Mouse (Mus musculus) ZHBTc4 (cell line): ENCODE measurements around the gene Ankrd34b.

Experiments used
- DNase-seq: peaks from one replicate; pipeline ENCODE4 v3.0.0-alpha.2; 2011; ENCODE audit warnings: low read depth, low spot score

The Ankrd34b gene

DNA sequence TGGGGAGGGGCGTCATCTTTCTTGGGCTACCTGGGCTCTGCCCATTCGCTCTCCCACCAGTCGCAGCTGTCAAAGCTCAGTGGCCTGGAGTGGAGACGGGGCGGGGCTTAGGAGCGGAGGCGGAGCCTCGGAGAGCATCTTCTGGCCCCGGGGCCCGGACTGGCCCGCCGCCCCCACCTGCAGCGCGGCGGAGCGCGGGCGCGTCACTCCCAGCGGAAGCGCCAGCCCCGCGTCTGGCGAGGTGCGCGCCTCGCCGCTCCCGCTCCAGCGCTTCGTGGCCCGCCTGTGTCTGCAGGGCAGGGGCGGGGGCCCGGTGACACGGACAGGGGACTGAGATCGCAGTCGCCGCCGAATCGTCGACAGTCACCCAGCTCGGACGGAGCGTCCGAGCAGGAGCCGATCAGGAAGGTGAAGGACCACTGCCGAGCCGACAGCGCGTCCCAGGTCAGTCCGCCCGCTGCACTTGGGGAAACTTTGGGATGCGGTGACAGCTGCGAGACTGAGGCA lies at the start of gene Ankrd34b:
Gene Ankrd34b (plus strand): TSS at position 139 of the 507 bp plus-strand sequence.
- DNase-seq = peak; percentile 86

- no peak for DNase-seq
Observed at GRCm38 (mm10) chr13:92387367-92387766, 38.3 kb upstream of the Ankrd34b start.

GRCm38 (mm10) chr13:92393047-92393661 lies 32.5 kb upstream of the Ankrd34b start:
- no peak for DNase-seq

- DNase-seq = no peak
Observed at GRCm38 (mm10) chr13:92398491-92399384, 27.0 kb upstream of the Ankrd34b start.

- peak; percentile 39 for DNase-seq
Observed at GRCm38 (mm10) chr13:92402063-92402462, 23.6 kb upstream of the Ankrd34b start.

GRCm38 (mm10) chr13:92403496-92403895 lies 22.2 kb upstream of the Ankrd34b start:
- DNase-seq = no peak

GRCm38 (mm10) chr13:92410486-92410885 lies 15.2 kb upstream of the Ankrd34b start:
- no peak for DNase-seq

- DNase-seq = no peak
Observed at GRCm38 (mm10) chr13:92419630-92420029, 6.1 kb upstream of the Ankrd34b start.

GRCm38 (mm10) chr13:92423711-92424110 lies 2.0 kb upstream of the Ankrd34b start:
- no peak for DNase-seq

- peak; percentile 51 for DNase-seq
Observed at GRCm38 (mm10) chr13:92426294-92427051, 777 bp downstream of the Ankrd34b start.

DNA sequence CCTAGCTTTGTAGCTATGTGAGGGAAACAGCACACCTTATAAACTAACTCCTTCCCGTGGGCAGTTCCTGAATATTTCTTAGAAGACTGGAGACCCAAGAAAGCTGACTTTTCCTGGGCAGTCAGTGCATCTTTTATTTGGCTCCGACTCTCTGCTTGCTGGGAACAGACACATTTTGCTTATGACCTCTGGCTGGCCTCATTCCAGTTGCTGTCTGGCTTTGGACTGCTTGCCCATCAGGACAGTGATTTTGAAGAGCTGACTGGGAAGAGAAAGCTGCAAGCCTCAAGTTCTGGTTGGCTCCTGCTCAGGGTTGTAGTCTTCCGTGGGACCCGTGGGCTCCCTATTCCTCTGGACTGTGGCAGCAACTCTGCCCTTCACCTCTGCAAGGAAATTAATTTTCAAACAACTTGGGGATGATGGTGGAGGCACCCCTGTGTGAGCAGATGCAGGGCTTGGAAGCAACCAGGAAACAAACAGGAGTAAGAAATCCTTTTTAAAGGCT lies 1.7 kb downstream of the Ankrd34b start:
- no peak for DNase-seq

DNA sequence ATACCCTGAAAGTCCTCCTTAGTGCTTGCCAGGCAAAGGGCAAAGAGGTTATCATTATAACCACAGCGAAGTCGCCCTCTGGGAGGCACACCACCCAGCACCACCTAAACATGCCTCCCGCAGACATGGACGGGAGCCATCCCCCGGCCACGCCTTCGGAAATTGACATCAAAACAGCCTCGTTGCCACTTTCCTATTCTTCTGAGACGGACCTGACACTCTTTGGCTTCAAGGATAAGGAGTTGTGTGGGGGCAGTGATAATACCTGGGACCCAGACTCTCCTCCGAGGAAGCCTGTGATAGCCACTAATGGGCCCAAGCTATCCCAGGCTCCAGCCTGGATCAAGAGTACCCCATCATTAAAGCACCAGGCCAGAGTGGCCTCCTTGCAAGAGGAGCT lies 13.0 kb downstream of the Ankrd34b start:
- DNase-seq = no peak

DNA sequence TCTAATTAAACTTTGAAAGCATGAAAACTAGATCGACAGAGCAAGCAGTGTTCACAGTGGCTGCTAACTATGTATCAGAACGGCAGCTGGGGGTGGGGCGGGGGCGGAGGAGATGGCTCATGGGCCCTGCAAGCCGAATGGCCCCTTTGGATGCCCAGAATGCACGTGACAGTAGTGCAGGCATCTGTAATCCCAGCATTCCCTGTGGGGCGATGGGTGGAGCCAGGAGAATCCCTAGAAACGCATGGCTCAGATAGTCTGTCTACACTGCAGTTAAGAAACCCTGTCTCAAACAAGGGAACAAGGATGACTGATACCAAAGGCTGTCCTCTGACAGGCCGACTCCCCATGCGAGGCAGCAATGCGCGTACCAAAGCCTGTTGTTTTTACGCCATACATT lies 14.6 kb downstream of the Ankrd34b start:
- peak; percentile 56 for DNase-seq

GRCm38 (mm10) chr13:92446872-92447271 lies 21.2 kb downstream of the Ankrd34b start:
- DNase-seq = no peak

- no peak for DNase-seq
Observed at GRCm38 (mm10) chr13:92464698-92465097, 39.0 kb downstream of the Ankrd34b start.

GRCm38 (mm10) chr13:92467891-92468290 lies 42.2 kb downstream of the Ankrd34b start:
- DNase-seq = peak; percentile 28

- no peak for DNase-seq
Observed at GRCm38 (mm10) chr13:92469381-92469780, 43.7 kb downstream of the Ankrd34b start.

DNA sequence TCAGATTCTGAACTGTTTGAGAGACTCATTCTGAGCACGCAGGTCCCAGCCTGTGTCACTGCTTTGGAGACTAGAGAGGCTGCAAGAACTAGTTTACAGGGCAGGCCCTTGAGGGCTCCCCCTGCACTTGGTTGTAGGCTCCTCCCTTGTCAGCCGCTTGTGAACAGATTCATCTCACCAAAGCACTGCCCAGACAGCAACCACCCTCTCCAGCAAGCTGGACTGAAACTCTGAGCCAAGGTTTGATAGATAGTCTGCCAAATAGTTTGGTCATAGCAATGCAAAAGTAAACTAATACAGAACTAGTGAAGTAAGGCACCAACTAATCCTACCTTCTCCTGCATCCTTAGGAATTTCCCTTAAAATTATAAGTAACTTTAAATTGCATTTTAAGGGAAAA lies 44.5 kb downstream of the Ankrd34b start:
- DNase-seq = no peak

DNA sequence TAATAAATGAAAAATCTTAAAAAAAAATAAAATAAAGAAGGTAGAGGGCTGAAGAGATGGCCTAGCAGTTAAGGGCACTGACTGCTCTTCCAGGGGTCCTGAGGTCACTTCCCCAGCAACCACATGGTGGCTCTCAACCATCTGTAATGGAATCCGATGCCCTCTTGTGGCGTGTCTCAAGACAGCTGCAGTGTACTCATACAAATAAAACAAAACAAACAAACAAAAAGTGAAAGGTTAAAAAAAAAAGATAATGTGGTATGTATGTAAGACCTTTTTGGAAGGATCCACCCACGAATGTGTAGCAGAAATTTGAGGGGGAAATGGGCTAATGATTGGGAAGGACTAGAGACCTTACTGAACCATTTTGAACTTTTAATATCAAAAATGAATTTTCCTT lies 57.7 kb downstream of the Ankrd34b start:
- DNase-seq = peak; percentile 68

DNA sequence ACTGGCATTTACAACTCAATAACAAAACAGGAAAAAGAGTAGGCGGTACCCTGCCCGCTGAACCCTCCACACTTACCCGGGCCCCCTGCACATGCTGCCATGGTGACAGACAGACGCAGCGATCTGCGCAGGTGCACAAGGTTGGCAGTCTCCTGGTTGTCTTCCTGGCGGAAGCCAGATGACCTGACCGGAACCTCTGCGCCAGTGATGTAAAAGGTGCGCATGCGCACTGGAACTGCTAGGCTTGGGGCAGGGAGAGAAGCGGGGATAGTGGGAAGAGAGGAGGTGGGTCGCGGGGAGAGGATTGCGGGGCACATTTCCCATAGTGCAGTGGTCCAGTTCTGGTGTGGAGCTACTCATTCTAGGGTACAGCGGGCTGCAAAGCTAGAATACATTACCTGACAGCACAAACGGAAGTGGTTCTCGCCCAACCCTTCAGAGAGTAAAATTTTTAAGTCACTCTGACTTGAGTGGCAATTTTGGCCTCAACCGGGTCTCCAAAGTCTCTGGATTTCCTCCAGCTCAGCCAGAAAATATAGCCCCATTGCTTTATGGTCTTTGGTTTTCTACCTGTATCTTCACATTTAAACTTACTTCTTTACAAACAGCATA lies 58.3 kb downstream of the Ankrd34b start, which contains the start of gene Fam151b:
Gene Fam151b (minus strand): TSS at position 164 of the 612 bp plus-strand sequence.
- peak; percentile 98 for DNase-seq

DNA sequence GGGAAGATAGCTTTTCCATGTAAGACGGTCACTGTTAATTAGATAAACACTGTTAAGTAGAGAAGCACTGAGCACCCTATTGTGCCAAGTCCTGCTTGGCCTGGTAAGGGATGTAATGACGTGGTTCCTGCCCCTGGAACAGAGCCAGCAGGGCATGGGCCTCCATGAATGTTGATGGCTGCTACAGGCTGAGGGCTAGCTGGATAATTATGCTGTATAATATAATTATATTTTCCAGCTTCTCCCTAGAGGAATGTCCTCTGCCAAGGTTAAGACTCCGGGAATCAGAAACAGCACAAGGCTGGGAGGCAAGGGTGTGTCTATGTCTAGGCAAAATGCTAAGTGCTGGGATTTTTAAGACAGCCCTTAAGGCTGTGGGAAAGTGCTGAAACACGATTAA lies 65.1 kb downstream of the Ankrd34b start:
- no peak for DNase-seq
